Mouse (Mus musculus): ENCODE data around the gene St6gal1. TPM values are rescaled to one million over a fixed set of nuclear protein-coding genes. Genes with fewer than 3 reads are reported as not detected.

Gene St6gal1
- polyA plus RNA-seq, 1 experiment from 2014 or later = 22.4 TPM

DNA sequence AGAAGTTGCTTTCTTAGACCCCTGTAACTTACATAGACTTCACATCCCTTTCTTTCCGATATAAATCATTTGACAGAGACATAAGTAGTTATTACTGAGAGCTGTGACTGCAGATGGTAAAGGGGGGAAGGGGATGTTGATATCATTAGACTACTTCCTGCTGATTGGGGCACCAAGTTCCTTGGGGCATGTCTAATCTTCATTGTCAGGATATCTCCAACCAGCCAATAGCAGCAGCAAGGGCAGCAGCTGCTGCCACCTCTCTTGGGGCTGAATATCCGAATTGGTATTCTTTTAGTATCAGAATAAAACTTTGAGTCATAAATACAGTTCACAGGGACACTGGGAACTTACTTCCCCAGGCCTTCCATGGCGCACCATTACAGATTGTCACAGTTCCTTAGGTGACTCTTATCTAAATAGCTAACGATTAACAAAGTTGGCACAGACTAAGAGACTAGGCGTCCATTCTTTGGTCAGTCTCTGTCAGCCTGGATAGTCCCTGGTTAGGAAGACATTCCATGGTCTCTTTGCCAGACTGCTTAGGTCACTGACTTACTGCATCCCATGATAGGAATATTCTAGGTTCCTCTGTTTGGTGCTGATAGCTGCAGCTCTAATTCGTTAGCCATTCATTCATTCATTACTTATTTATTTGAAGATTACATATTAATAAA is 109.5 kb downstream of the St6gal1 start:
- DNase-seq (ENCODE audit: low spot score) (no peak), ATAC-seq (replicated peaks; ENCODE audit: low FRiP score, low TSS enrichment, low read depth) (no peak)
- H3K4me2 ChIP-seq (ENCODE audit: low read length) = no peak overlapping the region
- 77% methylated on average over 6 of the region's 6 CpGs for WGBS
- no peaks in the 10 kb centered on the region for H3K27me3 ChIP-seq (replicated peaks; ENCODE audit: control insufficient read depth, insufficient read depth, low read length)
- H3K4me1 ChIP-seq (replicated peaks; ENCODE audit: control insufficient read depth, insufficient read depth, low read length) = no peaks in the 10 kb centered on the region; the same call in 1 of the 2 replicates
- H3K27ac ChIP-seq (ENCODE audit: low read depth) = no peak overlapping the region
- no peak overlapping the region for H3K9ac ChIP-seq (ENCODE audit: low read length)
- H3K36me3 ChIP-seq (ENCODE audit: control insufficient read depth, insufficient read depth, low read length) = 0 out of 2 replicates have a peak, but pooled peaks cover 8% of the 10 kb centered on the region
- no peak overlapping the region for H3K4me3 ChIP-seq (ENCODE audit: low read depth, low read length)
- H3K9me3 ChIP-seq (ENCODE audit: control insufficient read depth, low read length) = 0 out of 2 replicates have a peak, but pooled peaks cover 3% of the 10 kb centered on the region

DNA sequence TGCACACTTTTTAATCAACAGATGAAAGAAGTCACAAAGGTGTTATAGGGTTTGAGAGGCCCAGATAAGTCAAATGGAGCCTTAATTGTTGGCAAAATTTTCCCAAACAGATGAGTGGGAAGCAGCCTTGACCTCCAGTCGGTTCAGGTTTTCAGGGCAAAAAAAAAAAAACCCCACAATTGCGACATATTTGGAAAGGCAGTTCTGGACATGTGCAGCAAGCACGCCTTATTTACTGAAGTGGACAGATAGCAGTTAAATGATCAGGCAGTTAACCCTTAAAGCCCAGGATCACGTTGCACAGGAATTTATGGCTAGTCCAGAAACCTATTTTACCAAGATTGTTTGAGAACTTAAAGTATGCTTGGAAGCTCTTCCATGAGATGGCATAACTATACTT is 112.8 kb downstream of the St6gal1 start:
- H3K4me2 ChIP-seq (ENCODE audit: low read length) = no peak overlapping the region
- H3K27me3 ChIP-seq (replicated peaks; ENCODE audit: control insufficient read depth, insufficient read depth, low read length) = no peaks in the 10 kb centered on the region
- WGBS = 41% methylated on average over 4 of the region's 4 CpGs
- no peak overlapping the region for H3K9ac ChIP-seq (ENCODE audit: low read length)
- ATAC-seq (replicated peaks; ENCODE audit: low FRiP score, low TSS enrichment, low read depth) (no peak), DNase-seq (ENCODE audit: low spot score) (no peak)
- peaks cover 7% of the 10 kb centered on the region; the same call in 1 of the 2 replicates for H3K9me3 ChIP-seq (ENCODE audit: control insufficient read depth, low read length)
- no peaks in the 10 kb centered on the region; the same call in 1 of the 2 replicates for H3K4me1 ChIP-seq (replicated peaks; ENCODE audit: control insufficient read depth, insufficient read depth, low read length)
- H3K27ac ChIP-seq (ENCODE audit: low read depth) = no peak overlapping the region
- no peak overlapping the region for H3K4me3 ChIP-seq (ENCODE audit: low read depth, low read length)
- 0 out of 2 replicates have a peak, but pooled peaks cover under 1% of the 10 kb centered on the region for H3K36me3 ChIP-seq (ENCODE audit: control insufficient read depth, insufficient read depth, low read length)

DNA sequence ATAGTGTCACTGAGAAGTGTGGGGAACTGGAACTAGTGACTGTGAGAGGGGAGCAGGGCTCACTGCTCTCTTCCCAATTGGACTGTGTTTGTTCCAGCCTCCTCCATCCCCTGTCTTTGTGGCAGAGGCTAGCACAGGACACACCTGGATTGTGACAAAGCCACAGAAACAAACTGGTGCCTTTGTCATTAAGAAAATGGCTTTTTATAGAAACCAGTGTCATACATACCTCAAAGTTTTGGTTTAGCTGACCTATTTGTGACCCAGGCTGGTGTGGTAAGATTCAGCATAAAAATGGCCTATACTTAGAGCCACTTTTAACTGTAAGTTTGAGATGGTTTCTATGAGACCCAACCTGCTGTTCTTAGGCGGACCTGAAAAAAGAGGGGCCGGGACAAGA is 116.7 kb downstream of the St6gal1 start:
- DNase-seq (ENCODE audit: low spot score) (no peak), ATAC-seq (replicated peaks; ENCODE audit: low FRiP score, low TSS enrichment, low read depth) (no peak)
- H3K9ac ChIP-seq (ENCODE audit: low read length) = no peak overlapping the region
- 0 out of 2 replicates have a peak, but pooled peaks cover 5% of the 10 kb centered on the region for H3K36me3 ChIP-seq (ENCODE audit: control insufficient read depth, insufficient read depth, low read length)
- H3K4me2 ChIP-seq (ENCODE audit: low read length) = no peak overlapping the region
- peaks cover 7% of the 10 kb centered on the region; the same call in 1 of the 2 replicates for H3K9me3 ChIP-seq (ENCODE audit: control insufficient read depth, low read length)
- H3K27ac ChIP-seq (ENCODE audit: low read depth) = no peak overlapping the region
- WGBS = 94% methylated on average over 2 of the region's 2 CpGs
- no peaks in the 10 kb centered on the region for H3K27me3 ChIP-seq (replicated peaks; ENCODE audit: control insufficient read depth, insufficient read depth, low read length)
- H3K4me1 ChIP-seq (replicated peaks; ENCODE audit: control insufficient read depth, insufficient read depth, low read length) = no peaks in the 10 kb centered on the region; the same call in 1 of the 2 replicates
- H3K4me3 ChIP-seq (ENCODE audit: low read depth, low read length) = no peak overlapping the region

DNA sequence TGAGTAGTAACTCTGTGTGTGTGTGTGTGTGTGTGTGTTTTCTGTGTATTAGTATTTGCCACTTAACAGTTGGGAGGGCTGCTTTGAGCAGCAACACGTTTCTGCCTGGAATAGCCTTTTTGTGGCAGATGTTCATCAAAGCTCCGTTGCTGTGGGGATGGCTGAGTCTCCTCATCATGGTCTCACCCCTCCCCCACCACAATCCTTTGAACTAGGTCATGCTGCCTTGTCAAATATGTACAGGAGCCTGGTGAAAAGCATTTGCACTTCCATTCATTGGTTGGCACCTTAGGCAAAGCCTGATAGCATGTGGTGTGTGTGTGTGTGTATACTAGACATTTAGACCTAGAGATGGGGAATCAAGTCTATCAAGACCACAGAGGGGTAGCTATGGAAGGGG is 126.3 kb downstream of the St6gal1 start:
- H3K36me3 ChIP-seq (ENCODE audit: control insufficient read depth, insufficient read depth, low read length) = peaks cover 12% of the 10 kb centered on the region; the same call in 1 of the 2 replicates
- no peak overlapping the region for H3K27ac ChIP-seq (ENCODE audit: low read depth)
- DNase-seq (ENCODE audit: low spot score) = peak; percentile 21
- H3K4me2 ChIP-seq (ENCODE audit: low read length) = no peak overlapping the region
- no peaks in the 10 kb centered on the region for H3K9me3 ChIP-seq (ENCODE audit: control insufficient read depth, low read length)
- H3K27me3 ChIP-seq (replicated peaks; ENCODE audit: control insufficient read depth, insufficient read depth, low read length) = no peaks in the 10 kb centered on the region
- H3K4me1 ChIP-seq (replicated peaks; ENCODE audit: control insufficient read depth, insufficient read depth, low read length) = no peaks in the 10 kb centered on the region; the same call in none of the 2 replicates
- ATAC-seq (replicated peaks; ENCODE audit: low FRiP score, low TSS enrichment, low read depth) = no peak
- no peak overlapping the region for H3K4me3 ChIP-seq (ENCODE audit: low read depth, low read length)
- no peak overlapping the region for H3K9ac ChIP-seq (ENCODE audit: low read length)
- 14% methylated on average over 2 of the region's 2 CpGs for WGBS

DNA sequence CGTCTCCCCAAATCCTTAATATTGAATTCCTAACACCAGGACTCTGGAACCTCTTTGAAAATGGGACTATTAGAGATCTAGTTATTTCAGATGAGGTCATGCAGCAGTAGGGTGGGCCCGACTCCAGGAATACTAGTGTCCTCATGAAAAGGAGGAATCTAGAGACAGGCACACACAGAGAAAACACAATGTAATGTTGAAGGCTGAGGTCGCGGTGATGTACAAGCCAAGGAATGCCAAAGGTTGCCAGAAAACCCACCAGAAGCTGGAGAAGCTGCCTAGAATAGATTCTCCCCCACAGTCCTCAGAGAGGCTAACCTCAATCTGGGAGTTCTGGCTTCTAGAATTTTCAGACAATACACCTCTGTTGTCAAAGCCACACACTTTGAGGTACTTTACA is 136.5 kb downstream of the St6gal1 start:
- Histone ChIP-seq H3K4me1 (replicated peaks; ENCODE audit: control insufficient read depth, insufficient read depth, low read length) (no peaks in the 10 kb centered on the region), H3K4me3 (ENCODE audit: low read depth, low read length) (no peak overlapping the region), H3K27me3 (replicated peaks; ENCODE audit: control insufficient read depth, insufficient read depth, low read length) (no peaks in the 10 kb centered on the region), H3K4me2 (ENCODE audit: low read length) (no peak overlapping the region), H3K27ac (ENCODE audit: low read depth) (no peak overlapping the region), H3K9ac (ENCODE audit: low read length) (no peak overlapping the region), H3K9me3 (ENCODE audit: control insufficient read depth, low read length) (no peaks in the 10 kb centered on the region), H3K36me3 (ENCODE audit: control insufficient read depth, insufficient read depth, low read length) (peaks cover 26% of the 10 kb centered on the region)
- no peak for DNase-seq (ENCODE audit: low spot score)
- 93% methylated on average over 4 of the region's 4 CpGs for WGBS
- ATAC-seq (replicated peaks; ENCODE audit: low FRiP score, low TSS enrichment, low read depth) = no peak

DNA sequence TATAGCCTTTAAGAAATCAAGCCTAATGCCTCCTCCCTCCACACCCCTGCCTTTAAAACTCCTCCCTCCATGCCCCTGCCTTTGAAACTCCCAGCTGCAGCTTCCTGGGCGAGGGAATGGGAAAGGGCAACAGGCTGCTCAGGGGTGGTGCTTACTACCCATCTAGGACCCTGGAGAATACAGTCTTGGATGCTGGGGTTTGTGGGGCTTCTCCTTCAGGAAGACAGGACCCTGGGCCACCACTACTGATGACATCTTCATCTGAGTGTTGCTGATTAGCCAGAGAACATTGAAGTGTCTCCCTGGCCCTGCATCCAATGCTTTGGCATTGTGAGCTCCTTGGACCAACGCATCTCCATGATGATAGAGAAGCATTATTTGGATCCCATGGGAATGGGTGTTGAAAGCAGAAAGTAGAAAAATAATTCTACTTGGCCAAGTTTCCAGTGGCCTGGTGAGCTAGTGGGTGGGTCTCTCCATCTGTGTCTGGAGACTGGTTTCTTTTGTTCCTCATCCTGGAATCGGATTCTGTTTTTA is 137.0 kb downstream of the St6gal1 start:
- H3K27ac ChIP-seq (ENCODE audit: low read depth) = no peak overlapping the region
- no peaks in the 10 kb centered on the region for H3K9me3 ChIP-seq (ENCODE audit: control insufficient read depth, low read length)
- no peak overlapping the region for H3K9ac ChIP-seq (ENCODE audit: low read length)
- no peaks in the 10 kb centered on the region for H3K4me1 ChIP-seq (replicated peaks; ENCODE audit: control insufficient read depth, insufficient read depth, low read length)
- WGBS = 89% methylated on average over 3 of the region's 3 CpGs
- no peak for DNase-seq (ENCODE audit: low spot score)
- H3K4me3 ChIP-seq (ENCODE audit: low read depth, low read length) = no peak overlapping the region
- no peak for ATAC-seq (replicated peaks; ENCODE audit: low FRiP score, low TSS enrichment, low read depth)
- peaks cover 21% of the 10 kb centered on the region for H3K36me3 ChIP-seq (ENCODE audit: control insufficient read depth, insufficient read depth, low read length)
- no peaks in the 10 kb centered on the region for H3K27me3 ChIP-seq (replicated peaks; ENCODE audit: control insufficient read depth, insufficient read depth, low read length)
- no peak overlapping the region for H3K4me2 ChIP-seq (ENCODE audit: low read length)

DNA sequence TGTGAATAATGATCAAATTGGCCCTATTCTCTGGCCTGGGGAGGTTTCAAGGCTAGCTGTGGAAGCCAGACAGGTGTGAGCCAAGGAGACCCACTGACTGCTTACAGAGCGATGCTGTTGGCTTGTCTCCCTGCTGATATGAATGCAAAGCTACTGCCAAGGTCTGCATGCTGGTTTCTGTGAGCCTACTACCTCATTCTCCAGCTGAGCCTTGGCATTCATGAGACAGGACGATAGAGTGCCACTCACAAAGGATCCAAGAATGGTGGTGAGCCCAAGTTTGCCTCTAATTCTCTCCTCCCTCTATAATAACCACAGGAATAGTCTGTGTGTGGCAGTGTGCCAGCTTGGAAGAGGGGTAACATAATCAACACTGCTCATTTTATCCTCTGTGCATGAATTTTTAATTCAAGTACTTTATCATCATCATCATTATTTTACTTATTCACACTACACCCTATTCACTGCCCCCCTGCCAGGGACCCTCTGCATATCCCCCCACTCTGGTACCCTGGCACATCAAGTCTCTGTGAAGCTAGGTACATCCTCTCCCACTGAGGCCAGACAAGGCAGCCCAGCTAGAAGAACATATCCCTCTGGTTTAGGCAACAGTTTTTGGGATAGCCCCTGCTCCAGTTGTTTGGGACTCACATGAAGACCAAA is 139.9 kb downstream of the St6gal1 start:
- Histone ChIP-seq H3K4me2 (ENCODE audit: low read length) (no peak overlapping the region), H3K27ac (ENCODE audit: low read depth) (no peak overlapping the region), H3K9me3 (ENCODE audit: control insufficient read depth, low read length) (no peaks in the 10 kb centered on the region), H3K36me3 (ENCODE audit: control insufficient read depth, insufficient read depth, low read length) (no peaks in the 10 kb centered on the region), H3K4me1 (replicated peaks; ENCODE audit: control insufficient read depth, insufficient read depth, low read length) (no peaks in the 10 kb centered on the region), H3K4me3 (ENCODE audit: low read depth, low read length) (no peak overlapping the region), H3K9ac (ENCODE audit: low read length) (no peak overlapping the region), H3K27me3 (replicated peaks; ENCODE audit: control insufficient read depth, insufficient read depth, low read length) (no peaks in the 10 kb centered on the region)
- 81% methylated on average over 2 of the region's 2 CpGs for WGBS
- no peak for ATAC-seq (replicated peaks; ENCODE audit: low FRiP score, low TSS enrichment, low read depth)
- no peak for DNase-seq (ENCODE audit: low spot score)

DNA sequence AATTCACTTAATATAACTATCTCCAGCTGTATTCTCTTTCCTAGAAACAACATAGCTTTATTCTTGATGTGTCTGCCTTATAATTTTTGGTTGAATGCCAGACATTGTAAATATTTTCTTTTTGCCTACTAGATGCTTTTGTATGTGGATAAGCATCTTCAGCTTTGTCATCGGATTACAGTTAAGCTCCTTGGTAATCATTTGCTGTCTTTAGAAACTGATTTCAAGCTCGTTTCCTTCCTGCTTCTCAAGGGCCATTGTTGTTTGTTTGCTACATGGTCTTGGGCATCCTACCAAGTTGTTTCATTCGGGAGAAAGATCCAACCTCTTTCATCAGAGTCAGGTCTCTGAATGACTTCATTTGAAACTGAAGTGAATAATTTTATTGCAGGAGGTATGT is 144.6 kb downstream of the St6gal1 start:
- DNase-seq (ENCODE audit: low spot score) (no peak), ATAC-seq (replicated peaks; ENCODE audit: low FRiP score, low TSS enrichment, low read depth) (no peak)
- no peaks in the 10 kb centered on the region for H3K27me3 ChIP-seq (replicated peaks; ENCODE audit: control insufficient read depth, insufficient read depth, low read length)
- no peak overlapping the region for H3K4me3 ChIP-seq (ENCODE audit: low read depth, low read length)
- no peaks in the 10 kb centered on the region for H3K4me1 ChIP-seq (replicated peaks; ENCODE audit: control insufficient read depth, insufficient read depth, low read length)
- H3K27ac ChIP-seq (ENCODE audit: low read depth) = no peak overlapping the region
- no peak overlapping the region for H3K4me2 ChIP-seq (ENCODE audit: low read length)
- no peak overlapping the region for H3K9ac ChIP-seq (ENCODE audit: low read length)
- H3K36me3 ChIP-seq (ENCODE audit: control insufficient read depth, insufficient read depth, low read length) = no peaks in the 10 kb centered on the region
- WGBS = 58% methylated on average over 3 of the region's 3 CpGs
- H3K9me3 ChIP-seq (ENCODE audit: control insufficient read depth, low read length) = no peaks in the 10 kb centered on the region
